Mouse (Mus musculus) T-helper 2 cell (primary cell): ENCODE data around the gene Anxa6.

Experiments
- in situ Hi-C: fragments of 300-600 bp; cut with MboI, MseI; formaldehyde crosslinking; loops from one replicate; pipeline ENCODE4 v1.15.1; 2025; ENCODE audit warnings: high pct_unique_total_duplicates

The Anxa6 gene

GRCm38 (mm10) chr11:55033040-55033660 is at the start of gene Anxa6:
Anxa6 (minus strand) TSS chr11:55033445.
- in situ Hi-C loops, result no loop called here

- in situ Hi-C loops, result no loop called here
Measured at GRCm38 (mm10) chr11:55081206-55081605, 48.0 kb upstream of the Anxa6 start.

GRCm38 (mm10) chr11:55079180-55079579 is 45.9 kb upstream of the Anxa6 start:
- in situ Hi-C loops, result no loop called here

- in situ Hi-C loops, result no loop called here
Measured at GRCm38 (mm10) chr11:55078502-55078901, 45.3 kb upstream of the Anxa6 start.

DNA sequence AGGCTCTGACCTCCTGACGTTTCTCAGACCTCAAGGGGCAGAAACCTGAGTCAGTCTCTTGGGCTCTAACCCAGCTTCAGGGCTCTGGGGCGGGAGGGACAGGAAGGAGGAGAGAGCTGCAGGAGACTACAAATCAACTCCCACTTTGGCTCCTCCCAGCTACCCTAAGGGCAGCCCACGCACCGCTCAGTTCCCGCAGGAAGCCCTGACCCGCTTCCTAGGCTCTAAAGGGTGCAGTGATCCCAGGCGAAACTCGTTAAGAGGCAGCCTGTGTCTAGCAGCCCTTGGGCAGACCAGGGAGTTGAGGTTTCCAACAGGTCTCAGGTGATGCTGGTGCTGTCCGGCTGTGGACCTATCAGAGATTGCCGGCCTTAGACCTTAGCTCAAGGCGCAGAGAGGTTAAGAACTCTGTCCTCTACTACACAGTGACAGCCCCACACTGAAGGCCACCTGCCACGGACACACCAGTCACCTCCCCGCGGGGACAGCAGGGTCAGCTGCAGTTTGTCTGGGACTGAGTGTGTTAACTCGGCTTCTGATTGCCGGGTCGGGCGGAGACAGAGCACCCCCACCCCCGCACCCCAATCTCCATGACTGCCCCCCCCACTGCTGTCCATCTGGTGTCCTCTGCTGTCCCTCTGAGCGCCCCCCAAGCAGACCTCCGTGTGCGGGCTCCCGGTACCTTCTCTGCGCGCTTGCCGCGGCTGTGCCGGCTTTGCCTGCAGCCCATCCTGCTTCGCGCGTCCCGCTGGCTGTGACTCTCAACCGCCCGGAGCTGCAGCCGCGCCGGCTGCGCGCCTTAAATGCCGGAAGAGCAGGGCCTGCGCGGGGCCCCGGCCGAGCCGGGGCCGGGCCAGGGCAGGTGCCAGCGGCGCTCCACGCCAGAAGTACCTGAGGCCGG is 44.3 kb upstream of the Anxa6 start, which contains the start of gene Ccdc69:
Ccdc69 (minus strand) TSS at position 801 of the 901 bp plus-strand sequence.
- in situ Hi-C loops, result no loop called here

- in situ Hi-C loops, result no loop called here
Measured at GRCm38 (mm10) chr11:55076234-55076633, 43.0 kb upstream of the Anxa6 start.

GRCm38 (mm10) chr11:55075602-55076001 is 42.4 kb upstream of the Anxa6 start:
- in situ Hi-C loops, result no loop called here

- in situ Hi-C loops, result no loop called here
Measured at GRCm38 (mm10) chr11:55073191-55073590, 39.9 kb upstream of the Anxa6 start.

GRCm38 (mm10) chr11:55072467-55072866 is 39.2 kb upstream of the Anxa6 start:
- in situ Hi-C loops, result no loop called here

DNA sequence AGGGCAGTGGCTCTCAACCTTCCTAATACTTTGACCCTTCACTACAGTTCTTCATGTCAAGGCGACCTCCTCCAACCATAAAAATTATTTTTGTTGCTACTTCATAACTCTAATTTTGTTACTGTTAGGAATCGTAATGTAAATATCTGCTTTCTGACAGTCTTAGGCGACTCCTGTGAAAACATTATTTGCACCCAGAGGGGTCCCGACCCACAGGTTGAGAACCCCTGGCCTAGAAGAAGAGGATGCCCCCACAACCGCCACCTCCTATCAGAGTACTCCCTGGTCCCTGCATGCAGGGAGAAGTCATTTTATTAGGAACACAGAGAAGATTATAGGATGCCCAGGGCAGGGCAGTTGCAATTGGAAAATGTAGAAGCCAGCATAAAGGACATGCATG is 38.1 kb upstream of the Anxa6 start:
- in situ Hi-C loops, result no loop called here

DNA sequence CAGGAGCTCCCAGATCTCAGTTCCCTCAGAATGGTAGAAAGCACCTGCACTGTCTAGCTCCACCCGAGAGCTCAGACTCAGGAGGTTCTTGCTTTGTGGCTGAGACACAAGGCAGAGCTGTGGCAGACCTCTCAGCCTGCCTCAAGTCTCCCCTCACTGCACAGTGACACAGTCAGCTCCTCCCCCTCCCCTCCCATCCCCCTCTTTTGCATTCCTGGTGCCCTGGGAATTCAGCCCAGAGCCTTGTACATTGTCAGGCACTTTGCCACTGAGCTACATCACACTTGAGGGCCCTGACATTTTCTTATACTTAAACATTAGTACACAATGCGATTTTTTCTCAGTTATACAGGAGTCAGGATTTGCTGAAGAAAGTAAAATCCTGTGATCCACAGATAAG is 35.8 kb upstream of the Anxa6 start:
- in situ Hi-C loops, result no loop called here

DNA sequence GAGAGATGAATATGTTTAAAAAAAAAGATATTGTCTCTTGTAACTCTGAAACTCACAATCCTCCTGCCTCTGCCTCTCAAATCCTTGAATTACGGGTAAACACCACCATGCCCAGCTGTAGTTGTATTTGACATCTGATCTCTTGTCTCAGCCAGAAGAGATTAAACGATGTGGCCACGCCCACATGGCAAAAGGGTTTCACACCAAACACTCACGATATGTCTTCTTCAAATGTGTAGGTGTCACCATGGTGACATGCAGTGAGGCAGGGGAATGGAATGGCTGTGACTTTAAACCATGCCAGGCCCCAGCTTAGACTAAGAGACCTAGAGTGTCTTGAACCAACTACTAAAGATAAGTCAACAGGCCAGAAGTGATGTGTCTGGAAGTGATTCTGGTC is 33.7 kb upstream of the Anxa6 start:
- in situ Hi-C loops, result no loop called here

- in situ Hi-C loops, result no loop called here
Measured at GRCm38 (mm10) chr11:55062856-55063255, 29.6 kb upstream of the Anxa6 start.

- in situ Hi-C loops, result no loop called here
Measured at GRCm38 (mm10) chr11:55060802-55061201, 27.6 kb upstream of the Anxa6 start.

DNA sequence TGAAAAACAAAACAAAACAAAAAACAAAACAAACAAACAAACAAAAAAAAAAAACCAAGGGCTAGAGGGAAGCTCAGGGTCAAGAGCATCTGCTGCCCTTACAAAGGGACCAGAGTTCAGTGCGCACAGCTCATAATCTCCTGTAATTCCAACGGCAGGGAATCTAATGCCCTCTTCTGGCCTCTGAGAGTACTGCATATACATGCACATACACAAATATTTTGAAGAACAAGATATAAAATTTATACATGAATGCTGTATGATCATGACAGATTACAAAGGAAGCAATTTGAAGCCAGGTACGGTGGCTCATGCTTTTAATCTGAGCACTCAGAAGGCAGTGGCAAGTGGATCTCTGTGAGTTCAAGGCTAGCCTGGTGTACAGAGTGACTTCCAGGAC is 24.3 kb upstream of the Anxa6 start:
- in situ Hi-C loops, result no loop called here

DNA sequence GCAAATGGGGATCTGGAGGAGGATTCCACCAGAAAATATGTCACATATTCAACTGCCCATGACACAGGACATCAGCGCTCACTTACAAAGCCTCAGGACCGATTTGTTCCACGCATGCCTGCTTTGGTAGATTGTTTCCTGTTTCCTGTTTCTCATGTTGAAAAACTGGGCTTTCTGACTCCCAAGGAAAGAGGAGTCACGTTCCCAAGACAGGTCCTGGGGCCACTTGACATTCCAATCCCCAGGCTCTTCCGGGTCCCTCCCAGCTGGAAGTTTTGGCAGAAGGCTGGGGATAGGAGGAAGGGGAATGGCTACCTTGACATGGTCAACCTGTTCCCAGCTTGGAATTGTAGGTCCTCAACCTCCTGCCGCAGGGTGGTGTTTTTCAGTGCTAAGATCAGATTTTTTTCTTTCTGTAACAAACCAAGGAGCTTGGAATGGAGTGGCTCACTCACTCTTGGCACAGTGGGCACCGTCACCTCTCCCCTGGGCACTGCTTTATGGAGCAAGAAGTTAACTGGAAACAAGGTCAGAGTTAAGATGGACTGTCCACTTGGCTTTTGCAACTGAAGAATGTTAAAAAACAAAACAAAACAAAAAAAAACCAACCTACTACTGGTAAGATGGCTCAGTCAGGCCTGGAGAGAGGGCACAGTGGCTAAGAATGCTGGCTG is 17.7 kb upstream of the Anxa6 start:
- in situ Hi-C loops, result no loop called here

GRCm38 (mm10) chr11:55046600-55046999 is 13.4 kb upstream of the Anxa6 start:
- in situ Hi-C loops, result no loop called here

DNA sequence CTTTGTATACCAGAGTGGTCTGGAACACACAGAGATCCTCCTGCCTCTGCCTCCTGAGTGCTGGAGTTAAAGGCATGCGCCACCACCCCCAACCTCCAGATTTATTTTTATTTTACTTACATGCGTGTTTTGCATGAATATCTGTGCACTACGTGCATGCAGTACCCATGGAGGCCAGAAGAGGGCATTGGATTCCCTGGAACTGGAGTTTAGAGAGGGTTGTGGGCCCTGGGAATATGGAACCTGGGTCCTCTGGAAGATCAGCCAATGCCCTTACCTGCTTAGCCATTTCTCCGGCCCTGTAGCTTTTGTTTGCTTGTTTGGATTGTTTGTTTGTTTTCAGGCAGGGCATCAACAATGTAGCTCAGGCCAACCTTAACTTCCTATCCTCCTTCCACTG is 8.1 kb upstream of the Anxa6 start:
- in situ Hi-C loops, result loop anchor here (5.0 kb wide), 2 partner anchors 39 to 109 kb away; no protein-coding TSS in a partner anchor

DNA sequence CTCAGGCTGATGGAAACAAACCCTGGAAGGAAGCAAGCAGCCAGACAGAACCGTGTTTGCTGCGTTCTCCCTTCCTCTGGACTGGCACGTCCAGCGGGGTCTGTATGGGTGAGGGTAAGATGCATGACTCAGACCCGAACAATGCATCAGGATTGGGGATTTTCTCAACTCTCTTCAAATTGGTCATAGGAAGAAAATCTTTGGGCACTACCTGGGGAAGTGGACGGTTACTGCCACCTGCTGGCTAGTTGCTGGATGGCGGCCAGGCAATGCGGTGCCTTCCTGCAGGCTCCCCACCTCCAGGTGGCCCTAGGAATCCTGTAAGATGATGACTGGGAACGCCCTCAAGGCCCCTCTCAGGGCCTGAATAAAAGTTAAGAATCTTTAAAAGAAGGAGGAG is 6.3 kb upstream of the Anxa6 start:
- in situ Hi-C loops, result no loop called here

GRCm38 (mm10) chr11:55036601-55037000 is 3.4 kb upstream of the Anxa6 start:
- in situ Hi-C loops, result no loop called here

DNA sequence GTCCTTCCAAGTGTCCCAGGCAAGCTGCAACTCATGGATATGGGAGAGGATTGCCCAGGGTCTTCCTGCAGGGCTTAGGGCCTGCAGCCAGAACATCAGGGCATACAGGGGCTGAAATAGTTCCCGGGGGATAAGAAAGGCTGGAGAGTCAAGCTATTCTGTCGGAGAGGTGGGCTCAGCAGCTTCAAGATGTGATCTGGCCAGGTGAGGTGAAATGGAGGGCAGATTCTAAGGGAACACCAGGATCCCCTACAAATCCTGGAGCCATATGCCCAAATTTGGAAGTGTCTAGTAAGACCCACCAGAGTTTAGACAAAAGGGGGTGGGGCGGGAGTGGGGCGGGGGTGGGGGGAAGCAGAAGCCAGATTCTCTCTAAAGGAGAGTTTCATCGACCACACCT is 959 bp downstream of the Anxa6 start:
- in situ Hi-C loops, result no loop called here

DNA sequence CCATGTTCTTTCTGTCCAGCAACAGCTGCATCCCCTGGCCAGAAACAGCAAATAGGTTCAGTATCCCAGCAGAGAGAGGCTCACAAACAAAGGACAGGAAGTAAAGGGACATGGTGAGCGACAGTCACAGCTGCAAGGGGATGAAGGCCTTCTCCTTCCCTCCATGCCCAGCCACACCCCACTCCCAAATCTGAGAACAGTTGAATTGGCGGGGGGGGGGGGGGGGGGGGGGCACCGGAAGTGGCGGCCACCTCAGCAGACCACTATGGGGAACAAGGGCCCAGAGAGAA is 1.3 kb downstream of the Anxa6 start:
- in situ Hi-C loops, result no loop called here
